Mouse (Mus musculus) neural tube, embryonic 11.5 days (tissue): ENCODE results near the gene Tdg. TPM values are rescaled to one million over a fixed set of nuclear protein-coding genes. Genes with fewer than 3 reads are reported as not detected.
A peak's percentile ranks its signal among the peaks of the same experiment; 100 is the strongest.

Experiments used
- ATAC-seq: fragments of 200-750 bp; cut with Nextera tagmentation; 2 replicates; pipeline ENCODE4 v1.8.0; 2017; ENCODE audit warnings: moderate number of reproducible peaks, mild to moderate bottlenecking, moderate TSS enrichment, moderate library complexity; ENCODE audit not compliant: insufficient read depth, low FRiP score, low TSS enrichment
- DNase-seq: peaks from one replicate; pipeline ENCODE4 v3.0.0-alpha.2; 2015; ENCODE audit warnings: low spot score
- H3K27ac ChIP-seq: fragments of 300-500 bp; sonication (generic); 2 replicates; pipeline ENCODE4 v1.5.1; 2014; ENCODE audit warnings: low read depth, mild to moderate bottlenecking, low read length
- H3K27me3 ChIP-seq: fragments of 300-500 bp; sonication (generic); 2 replicates; pipeline ENCODE4 v1.6.1; 2014; ENCODE audit warnings: mild to moderate bottlenecking, low read length, mixed read lengths; ENCODE audit not compliant: control insufficient read depth, insufficient read depth
- H3K36me3 ChIP-seq: fragments of 300-500 bp; sonication (generic); 2 replicates; pipeline ENCODE4 v1.6.1; 2014; ENCODE audit warnings: mild to moderate bottlenecking, low read length, moderate library complexity, mixed read lengths; ENCODE audit not compliant: control insufficient read depth, insufficient read depth
- H3K4me1 ChIP-seq: fragments of 300-500 bp; sonication (generic); 2 replicates; pipeline ENCODE4 v1.6.1; 2014; ENCODE audit warnings: low read length, mixed read lengths; ENCODE audit not compliant: control insufficient read depth, insufficient read depth
- H3K4me2 ChIP-seq: fragments of 300-500 bp; sonication (generic); 2 replicates; pipeline ENCODE4 v1.6.1; 2014; ENCODE audit warnings: low read depth, mild to moderate bottlenecking, moderate library complexity
- H3K4me3 ChIP-seq: fragments of 300-500 bp; sonication (generic); 2 replicates; pipeline ENCODE4 v1.5.1; 2014; ENCODE audit warnings: low read depth, low read length
- H3K9ac ChIP-seq: fragments of 300-500 bp; sonication (generic); 2 replicates; pipeline ENCODE4 v1.6.1; 2014; ENCODE audit warnings: mild to moderate bottlenecking, low read length
- H3K9me3 ChIP-seq: fragments of 300-500 bp; sonication (generic); 2 replicates; pipeline ENCODE4 v1.6.1; 2016; ENCODE audit warnings: low read length; ENCODE audit not compliant: control insufficient read depth
- WGBS: fragments of 180-500 bp; shearing (Covaris S2); extraction: QIAGEN DNeasy Blood & Tissue Kit; methylation state at CpG from one replicate; pipeline ENCODE4 v1.1.7; 2014; 5-methylcytosine and 5-hydroxymethylcytosine counted together
- polyA plus RNA-seq: library from polyadenylated mRNA; unstranded; fragments of >200 nt; fragmentation: Nextera tagmentation; extraction: Ambion mirVana; gene quantifications from 2 replicates; pipeline ENCODE4 v1.2.1, GENCODE M21; 2014

Gene Tdg
- polyA plus RNA-seq, 1 experiment from 2014 or later = 343 TPM

DNA sequence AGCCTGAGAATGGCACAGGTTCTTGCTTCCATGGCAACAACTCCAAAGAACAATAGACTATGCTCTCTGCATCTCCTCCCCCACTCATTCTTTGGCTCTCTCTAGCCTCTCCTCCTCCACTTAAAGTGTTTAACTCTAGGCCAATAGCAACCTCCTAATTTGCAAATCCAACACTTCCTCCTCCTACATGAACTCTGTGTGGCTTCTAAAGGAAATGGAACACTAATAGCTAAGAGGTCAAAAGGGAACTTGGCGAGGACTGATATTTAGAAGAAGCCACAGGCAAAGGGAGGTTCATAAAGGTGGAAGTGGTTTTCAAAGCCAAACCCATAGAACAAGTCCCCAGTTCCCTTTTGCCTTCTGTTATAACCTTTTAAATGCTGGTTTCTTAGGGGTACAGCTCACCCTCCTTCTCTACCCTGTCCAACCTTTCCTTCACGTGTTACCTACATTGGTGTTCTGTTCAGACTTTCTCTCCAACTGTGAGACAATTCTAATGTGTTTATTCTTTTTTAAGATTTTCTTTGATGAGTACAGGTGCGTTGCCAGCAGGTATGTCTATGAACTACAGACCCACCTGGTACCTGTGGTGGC lies 67.8 kb downstream of the Tdg start:
- WGBS = 80% methylated on average over 3 of the region's 3 CpGs
- Histone ChIP-seq H3K27ac (no peak overlapping the region), H3K9ac (no peak overlapping the region), H3K27me3 (no peaks in the 10 kb centered on the region), H3K9me3 (no peaks in the 10 kb centered on the region), H3K4me1 (0 out of 2 replicates have a peak, but pooled peaks cover 2% of the 10 kb centered on the region), H3K4me2 (no peak overlapping the region), H3K4me3 (no peak overlapping the region), H3K36me3 (no peaks in the 10 kb centered on the region)
- DNase-seq (no peak), ATAC-seq (no peak)

GRCm38 (mm10) chr10:82698712-82699261 lies 69.2 kb downstream of the Tdg start:
- DNase-seq (peak; percentile 93), ATAC-seq (peak; percentile 96)
- H3K27me3 ChIP-seq = no peaks in the 10 kb centered on the region
- H3K9ac ChIP-seq = peak overlapping the region; percentile 62
- peak overlapping the region; percentile 69 for H3K4me3 ChIP-seq
- H3K27ac ChIP-seq = 0 out of 2 replicates have a peak overlapping the region, but pooled peaks have one; percentile 23
- under 1% methylated on average over 26 of the region's 42 CpGs for WGBS
- H3K4me2 ChIP-seq = peak overlapping the region; percentile 48
- H3K9me3 ChIP-seq = no peaks in the 10 kb centered on the region
- H3K36me3 ChIP-seq = no peaks in the 10 kb centered on the region
- 0 out of 2 replicates have a peak, but pooled peaks cover 2% of the 10 kb centered on the region for H3K4me1 ChIP-seq

DNA sequence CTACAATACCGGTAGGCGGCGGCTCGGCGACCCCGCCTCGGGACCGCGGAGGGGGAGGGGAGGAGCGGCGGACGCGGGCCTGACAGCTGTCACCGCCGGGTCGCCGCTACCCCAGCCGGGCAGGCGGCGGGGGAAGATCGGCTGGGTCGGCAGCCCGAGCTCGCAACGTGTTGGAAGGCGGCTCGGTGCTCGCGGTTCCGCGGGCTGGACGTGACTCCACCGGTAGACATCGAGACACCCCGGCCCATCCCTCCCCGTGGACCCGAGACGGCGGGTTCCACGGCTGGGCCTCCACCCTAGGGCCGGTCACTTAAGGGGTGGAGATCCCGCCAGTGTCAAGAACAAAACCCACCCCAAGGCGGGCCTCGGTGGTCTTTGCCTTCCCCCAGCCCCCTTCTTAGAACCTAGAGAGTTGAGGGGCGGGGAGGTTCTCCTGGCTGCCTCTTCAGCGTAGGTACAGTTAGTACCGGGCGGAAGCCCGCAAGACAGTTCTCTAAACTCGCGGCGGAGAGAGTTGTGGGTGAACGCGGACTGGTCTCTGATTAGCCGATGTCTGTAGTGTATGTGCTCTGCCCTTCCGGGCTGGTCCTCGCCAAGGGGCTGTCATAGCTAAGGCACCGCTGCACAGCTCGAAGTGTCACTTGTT lies 69.8 kb downstream of the Tdg start:
- H3K9ac ChIP-seq = peak overlapping the region; percentile 62
- no peaks in the 10 kb centered on the region for H3K36me3 ChIP-seq
- H3K27ac ChIP-seq = no peak overlapping the region
- peak overlapping the region; percentile 48 for H3K4me2 ChIP-seq
- peak overlapping the region; percentile 69 for H3K4me3 ChIP-seq
- H3K4me1 ChIP-seq = 0 out of 2 replicates have a peak, but pooled peaks cover 2% of the 10 kb centered on the region
- H3K27me3 ChIP-seq = no peaks in the 10 kb centered on the region
- under 1% methylated on average over 48 of the region's 59 CpGs for WGBS
- ATAC-seq (peak; percentile 80), DNase-seq (peak; percentile 54)
- H3K9me3 ChIP-seq = no peaks in the 10 kb centered on the region

Other genes with a start within 250 kb of the Tdg start
- not detected in 2 replicates for gene Gm1553, start 137.2 kb upstream of the Tdg start, polyA plus RNA-seq
- gene 1190007I07Rik, start 6.6 kb upstream of the Tdg start, polyA plus RNA-seq = 33.2 and 40.1 TPM in 2 replicates
- 2.2 and 4.4 TPM in 2 replicates for gene Glt8d2, start 60.8 kb downstream of the Tdg start, polyA plus RNA-seq
- 36.4 and 36.6 TPM in 2 replicates for gene Hcfc2, start 66.3 kb downstream of the Tdg start, polyA plus RNA-seq
- gene Nfyb, start 134.3 kb downstream of the Tdg start, polyA plus RNA-seq = 73.9 and 74.9 TPM in 2 replicates
- gene Txnrd1, start 204.1 kb downstream of the Tdg start, polyA plus RNA-seq = 191 and 203 TPM in 2 replicates
- gene Eid3, start 236.8 kb downstream of the Tdg start, polyA plus RNA-seq = 0.43 and 0.64 TPM in 2 replicates